Comparison of ENCODE assay signal across 14 mouse cellular contexts in genomic region chr3:92512325-92512724, GRCm38 (mm10). TPM values are rescaled to one million over a fixed set of nuclear protein-coding genes. Genes with fewer than 3 reads are reported as not detected.
DNase-seq lines count a peak whose midpoint lies in the region; ATAC-seq and TF ChIP-seq lines count a peak whose summit lies in the region.
"Had no signal": no experiment of that assay in that cellular context is flagged by ENCODE, and none has a peak within 500 bp of the region (broad histone marks: within the 10 kb centered on the region; RNA-seq: fewer than 3 reads in every experiment).

No protein-coding gene starts in this region.

- DNase-seq in heart, adult 2 months, result no peak
- DNase-seq in heart, adult 18-20 months, result no peak
- no peak for DNase-seq in left cerebral cortex, adult 2 months (ENCODE audit: extremely low spot score in 1 of 2, low spot score in 2 of 2)
- DNase-seq in left cerebral cortex, postnatal 36 days (ENCODE audit: low spot score in 2 of 2), result no peak
- DNase-seq in ES-E14 (ENCODE audit: low read depth, low spot score), result peak; percentile 8
- peak; percentile 35 for DNase-seq in embryo, embryonic 10.5 days (ENCODE audit: low spot score)
- DNase-seq in ovary, adult 18-20 months (ENCODE audit: low spot score), result no peak
- DNase-seq: adrenal gland, postnatal 25 days had no signal

- no peaks in the 10 kb centered on the region for H3K9me3 ChIP-seq in ES-E14 (ENCODE audit: control insufficient read depth, insufficient read depth, low read depth, low read length)
- H3K9me3 ChIP-seq: forebrain, embryonic 10.5 days had no signal

- TF ChIP-seq EP300 in heart, adult 2 months (IDR thresholded peaks at IDR 0.05; ENCODE audit: insufficient read depth, low read depth, low read length), result no peak

- TF ChIP-seq CTCF in heart, adult 2 months (IDR thresholded peaks at IDR 0.05), result peak; percentile 32
- TF ChIP-seq CTCF in left cerebral cortex, adult 2 months (IDR thresholded peaks at IDR 0.05), result peak; percentile 44

- H3K79me2 ChIP-seq in heart, adult 2 months (replicated peaks; ENCODE audit: control insufficient read depth, insufficient read depth, low read length), result no peaks in the 10 kb centered on the region

- intact Hi-C loops in heart, adult 2 months (cut with DNase I), result no loop called here
- intact Hi-C loops in left cerebral cortex, adult 2 months (cut with DNase I), result loop anchor here (5.0 kb wide), 1 partner anchor 120 kb away; no protein-coding TSS in a partner anchor
- intact Hi-C loops in left cerebral cortex, postnatal 36 days (cut with DNase I), result loop anchor here (10.0 kb wide), 1 partner anchor 118 kb away; no protein-coding TSS in a partner anchor

- no peak overlapping the region for H3K9ac ChIP-seq in heart, adult 2 months (ENCODE audit: low read depth, low read length)
- H3K9ac ChIP-seq in ES-E14 (ENCODE audit: insufficient read depth, low read depth, low read length, poor library complexity, severe bottlenecking), result no peak overlapping the region

- H3K27ac ChIP-seq in heart, adult 2 months, result no peak overlapping the region
- H3K27ac ChIP-seq in left cerebral cortex, adult 2 months, result no peak overlapping the region
- H3K27ac ChIP-seq in ES-E14 (ENCODE audit: insufficient read depth, low read depth, low read length, poor library complexity, severe bottlenecking), result no peak overlapping the region
- H3K27ac ChIP-seq: forebrain, embryonic 10.5 days; macrophage had no signal

- in situ Hi-C loops in ES-E14 (cut with MboI; ENCODE audit: low sequenced_read_pairs in 2 of 2, unreplicated experiment in 2 of 2), result no loop called here

- no peak overlapping the region for H3K4me3 ChIP-seq in heart, adult 2 months
- H3K4me3 ChIP-seq in left cerebral cortex, adult 2 months, result no peak overlapping the region
- no peak overlapping the region for H3K4me3 ChIP-seq in ES-E14 (ENCODE audit: insufficient read depth in 1 of 2, low read depth in 1 of 2, low read length in 2 of 2, poor library complexity in 1 of 2, severe bottlenecking in 1 of 2)
- H3K4me3 ChIP-seq: forebrain, embryonic 10.5 days had no signal

- ATAC-seq in monocyte, adult 5-6 weeks (replicated peaks; ENCODE audit: insufficient number of reproducible peaks, low FRiP score, low TSS enrichment, poor library complexity, severe bottlenecking), result no peak

- H3K36me3 ChIP-seq in heart, adult 2 months (ENCODE audit: control insufficient read depth, insufficient read depth, low read length), result no peaks in the 10 kb centered on the region
- no peaks in the 10 kb centered on the region for H3K36me3 ChIP-seq in ES-E14 (ENCODE audit: control insufficient read depth, insufficient read depth, low read length, poor library complexity, severe bottlenecking)
- H3K36me3 ChIP-seq: forebrain, embryonic 10.5 days had no signal

- no peak for TF ChIP-seq POLR2A in heart, adult 2 months (IDR thresholded peaks at IDR 0.05; ENCODE audit: insufficient read depth, low read depth, low read length)

- H3K27me3 ChIP-seq in heart, adult 2 months (ENCODE audit: control insufficient read depth, insufficient read depth, low read length), result no peaks in the 10 kb centered on the region

- H3K4me1 ChIP-seq in heart, adult 2 months (ENCODE audit: control insufficient read depth, insufficient read depth, low read length), result no peaks in the 10 kb centered on the region
- H3K4me1 ChIP-seq in ES-E14 (ENCODE audit: control insufficient read depth in 2 of 2, insufficient read depth in 2 of 2, low read length in 2 of 2, poor library complexity in 1 of 2), result no peaks in the 10 kb centered on the region
- H3K4me1 ChIP-seq: forebrain, embryonic 10.5 days had no signal

TF ChIP-seq in ES-E14, 5 proteins besides CTCF, POLR2A, EP300 and RAD21:
- TF ChIP-seq HCFC1 (IDR thresholded peaks at IDR 0.05; ENCODE audit: borderline replicate concordance, insufficient read depth, low read length), result no peak
- TF ChIP-seq ZC3H11A (IDR thresholded peaks at IDR 0.05; ENCODE audit: borderline replicate concordance, low read depth, low read length), result no peak
- TF ChIP-seq CHD2 (IDR thresholded peaks at IDR 0.05; ENCODE audit: low read depth, low read length), result no peak
- no peak for TF ChIP-seq MAFK (IDR thresholded peaks at IDR 0.05; ENCODE audit: insufficient read depth, low read depth, low read length)
- TF ChIP-seq ZNF384 (IDR thresholded peaks at IDR 0.05; ENCODE audit: low read depth, low read length), result no peak

RNA-seq across cellular contexts. Expression of gene Sprr4, which starts 12.0 kb away (rescaled TPM):
- total RNA-seq in heart, adult 2 months (2021), result not detected
- polyA plus RNA-seq in heart, adult 2 months (2012; rRNA removed), result not detected in 2 replicates
- total RNA-seq in heart, adult 18-20 months (2021), result not detected
- not detected for total RNA-seq in left cerebral cortex, adult 2 months (2021)
- total RNA-seq in left cerebral cortex, postnatal 36 days (2021), result not detected
- not detected in 2 replicates for total RNA-seq in ES-E14 (2012; rRNA removed)
- total RNA-seq in monocyte, adult 5-6 weeks (2017), result not detected in 3 replicates
- total RNA-seq: adrenal gland, postnatal 25 days; heart, adult 8-10 months; left cerebral cortex, postnatal 10 days had no signal
- polyA plus RNA-seq: forebrain, embryonic 10.5 days; macrophage; neural tube, embryonic 11.5 days had no signal

RNA-seq across cellular contexts. Expression of gene 2310046K23Rik, which starts 22.0 kb away (rescaled TPM):
- not detected for total RNA-seq in heart, adult 2 months (2021)
- not detected in 2 replicates for polyA plus RNA-seq in heart, adult 2 months (2012; rRNA removed)
- total RNA-seq in heart, adult 18-20 months (2021), result not detected
- not detected for total RNA-seq in left cerebral cortex, adult 2 months (2021)
- total RNA-seq in left cerebral cortex, postnatal 36 days (2021), result not detected
- total RNA-seq in ES-E14 (2012; rRNA removed), result not detected in 2 replicates
- not detected in 3 replicates for total RNA-seq in monocyte, adult 5-6 weeks (2017)
- total RNA-seq: adrenal gland, postnatal 25 days; heart, adult 8-10 months; left cerebral cortex, postnatal 10 days had no signal
- polyA plus RNA-seq: forebrain, embryonic 10.5 days; macrophage; neural tube, embryonic 11.5 days had no signal

RNA-seq across cellular contexts. Expression of gene Sprr1a, which starts 26.6 kb away (rescaled TPM):
- total RNA-seq in heart, adult 2 months (2021), result not detected
- polyA plus RNA-seq in heart, adult 2 months (2012; rRNA removed), result 0.66 TPM in 1 of 2 replicates, not detected in the other
- total RNA-seq in heart, adult 18-20 months (2021), result not detected
- not detected for total RNA-seq in left cerebral cortex, adult 2 months (2021)
- not detected for total RNA-seq in left cerebral cortex, postnatal 36 days (2021)
- total RNA-seq in ES-E14 (2012; rRNA removed), result 0.32 TPM in 1 of 2 replicates, not detected in the other
- not detected in 3 replicates for total RNA-seq in monocyte, adult 5-6 weeks (2017)
- total RNA-seq: adrenal gland, postnatal 25 days; left cerebral cortex, postnatal 10 days had no signal
- polyA plus RNA-seq: forebrain, embryonic 10.5 days; macrophage; neural tube, embryonic 11.5 days had no signal

RNA-seq across cellular contexts. Expression of gene Sprr3, which starts 53.8 kb away (rescaled TPM):
- total RNA-seq in heart, adult 2 months (2021), result not detected
- polyA plus RNA-seq in heart, adult 2 months (2012; rRNA removed), result not detected in 2 replicates
- total RNA-seq in heart, adult 18-20 months (2021), result not detected
- total RNA-seq in left cerebral cortex, adult 2 months (2021), result not detected
- not detected for total RNA-seq in left cerebral cortex, postnatal 36 days (2021)
- total RNA-seq in ES-E14 (2012; rRNA removed), result not detected in 2 replicates
- total RNA-seq in monocyte, adult 5-6 weeks (2017), result not detected in 3 replicates
- total RNA-seq: adrenal gland, postnatal 25 days; heart, adult 8-10 months; left cerebral cortex, postnatal 10 days had no signal
- polyA plus RNA-seq: forebrain, embryonic 10.5 days; macrophage; neural tube, embryonic 11.5 days had no signal

Comparison
In these comparisons a context has a peak if more than half of its experiments do, and no peak if none do; other contexts are left out.
1. DNase-seq: peak in ES-E14 (single experiment) and embryo, embryonic 10.5 days (single experiment); none in heart, adult 2 months (0 of 2), heart, adult 18-20 months (0 of 2), left cerebral cortex, adult 2 months (0 of 2), left cerebral cortex, postnatal 36 days (0 of 2) and ovary, adult 18-20 months (single experiment).